In genomic region chr2:128185942-128186341, GRCm38 (mm10) we compare ENCODE assay signal across 16 mouse cellular contexts.
"Had no signal": no experiment of that assay in that cellular context is flagged by ENCODE, and none has a peak within 500 bp of the region (broad histone marks: within the 10 kb centered on the region; RNA-seq: fewer than 3 reads in every experiment).

No protein-coding gene starts in this region.

- H3K27me3 ChIP-seq: limb, embryonic 12.5 days; liver, embryonic 13.5 days; midbrain, embryonic 12.5 days; neural tube, embryonic 13.5 days had no signal

- H3K4me2 ChIP-seq: limb, embryonic 12.5 days; liver, embryonic 13.5 days; midbrain, embryonic 12.5 days; neural tube, embryonic 13.5 days had no signal

- H3K4me1 ChIP-seq: midbrain, embryonic 12.5 days; neural tube, embryonic 13.5 days had no signal

- H3K9me3 ChIP-seq: limb, embryonic 12.5 days; liver, embryonic 13.5 days; midbrain, embryonic 12.5 days; neural tube, embryonic 13.5 days had no signal

- DNase-seq: kidney, adult 9 months; kidney, postnatal 4 days; liver; liver, embryonic 13.5 days; liver, postnatal 0 days; retina, postnatal 1 day; right cerebral cortex, postnatal 4 days; spleen, adult 18-20 months; thymus, adult 18-20 months; thymus, postnatal 25 days had no signal

- H3K9ac ChIP-seq: limb, embryonic 12.5 days; liver, embryonic 13.5 days; liver, postnatal 0 days; midbrain, embryonic 12.5 days; neural tube, embryonic 13.5 days had no signal

- H3K27ac ChIP-seq: kidney, postnatal 0 days; layer of hippocampus, adult 2 months; limb, embryonic 12.5 days; liver, embryonic 13.5 days; midbrain, embryonic 12.5 days; neural tube, embryonic 13.5 days had no signal

- ATAC-seq: liver, postnatal 0 days; midbrain, embryonic 16.5 days had no signal

- H3K36me3 ChIP-seq: limb, embryonic 12.5 days; liver, embryonic 13.5 days; midbrain, embryonic 12.5 days; neural tube, embryonic 13.5 days had no signal

- H3K4me3 ChIP-seq: layer of hippocampus, adult 2 months; limb, embryonic 12.5 days; liver, embryonic 13.5 days; midbrain, embryonic 12.5 days; neural tube, embryonic 13.5 days had no signal
